Mouse (Mus musculus) midbrain, embryonic 14.5 days (tissue): Measurements from ENCODE around the gene Zkscan7. TPM values are rescaled to one million over a fixed set of nuclear protein-coding genes. Genes with fewer than 3 reads are reported as not detected.
A peak's percentile ranks its signal among the peaks of the same experiment; 100 is the strongest.
"Not testable (repeated sequence)": the region's sequence is repeated elsewhere in the genome, so short reads cannot be mapped to it uniquely, and the experiment has no call there.

Source experiments
- ATAC-seq: fragments of 200-750 bp; cut with Nextera tagmentation; 2 replicates; pipeline ENCODE4 v1.8.0; 2017; ENCODE audit warnings: moderate number of reproducible peaks, moderate library complexity; ENCODE audit not compliant: low FRiP score, low TSS enrichment
- DNase-seq: peaks from one replicate; pipeline ENCODE4 v3.0.0-alpha.2; 2015
- H3K27ac ChIP-seq: fragments of 300-500 bp; sonication (generic); replicated peaks from 2 replicates; pipeline ENCODE4 v1.5.1; 2014; ENCODE audit warnings: mild to moderate bottlenecking, low read depth, low read length, moderate library complexity
- H3K27me3 ChIP-seq: fragments of 300-500 bp; sonication (generic); 2 replicates; pipeline ENCODE4 v1.6.1; 2014; ENCODE audit warnings: low read length, control low read depth, mixed read lengths; ENCODE audit not compliant: control insufficient read depth, insufficient read depth
- H3K36me3 ChIP-seq: fragments of 300-500 bp; sonication (generic); 2 replicates; pipeline ENCODE4 v1.6.1; 2014; ENCODE audit warnings: low read length, control low read depth; ENCODE audit not compliant: control insufficient read depth, insufficient read depth
- H3K4me1 ChIP-seq: fragments of 300-500 bp; sonication (generic); 2 replicates; pipeline ENCODE4 v1.6.1; 2014; ENCODE audit warnings: mild to moderate bottlenecking, antibody characterized with exemption, low read length, control low read depth; ENCODE audit not compliant: control insufficient read depth, insufficient read depth
- H3K4me2 ChIP-seq: fragments of 300-500 bp; sonication (generic); 2 replicates; pipeline ENCODE4 v1.6.1; 2014; ENCODE audit warnings: mild to moderate bottlenecking, low read length, moderate library complexity
- H3K4me3 ChIP-seq: fragments of 300-500 bp; sonication (generic); replicated peaks from 2 replicates; pipeline ENCODE4 v1.5.1; 2014; ENCODE audit warnings: low read depth, low read length
- H3K9ac ChIP-seq: fragments of 300-500 bp; sonication (generic); replicated peaks from 2 replicates; pipeline ENCODE4 v1.6.1; 2014; ENCODE audit warnings: mild to moderate bottlenecking, low read length, moderate library complexity
- H3K9me3 ChIP-seq: fragments of 300-500 bp; sonication (generic); 2 replicates; pipeline ENCODE4 v1.6.1; 2016; ENCODE audit warnings: low read length, control low read depth, mixed read lengths; ENCODE audit not compliant: control insufficient read depth
- WGBS: fragments of 180-500 bp; shearing (Covaris S2); extraction: QIAGEN DNeasy Blood & Tissue Kit; methylation state at CpG from one replicate; pipeline ENCODE4 v1.1.7; 2014; 5-methylcytosine and 5-hydroxymethylcytosine counted together
- polyA plus RNA-seq: library from polyadenylated mRNA; unstranded; fragments of >200 nt; fragmentation: Nextera tagmentation; extraction: Ambion mirVana; gene quantifications from 2 replicates; pipeline ENCODE4 v1.2.1, GENCODE M21; 2014

Gene Zkscan7
- 2.1 and 2.7 TPM in 2 replicates for polyA plus RNA-seq

- 89% methylated on average over 3 of the region's 3 CpGs for WGBS
Observed at GRCm38 (mm10) chr9:122885385-122885784, at the start of gene Zkscan7. Gene Zkscan7, plus strand, starts transcription at chr9:122885685.

GRCm38 (mm10) chr9:122836126-122836525 is 49.4 kb upstream of the Zkscan7 start:
- 77% methylated on average over 9 of the region's 9 CpGs for WGBS
- ATAC-seq: no peak
- H3K27ac ChIP-seq: peak overlapping the region; percentile 56; the same call in 1 of the 2 replicates

More at GRCm38 (mm10) chr9:122885385-122885784, at the start of gene Zkscan7:
- peak within 1 kb of the TSS; percentile 88 for H3K4me2 ChIP-seq
- no peaks in the 10 kb centered on the region for H3K27me3 ChIP-seq
- no peak for DNase-seq
- H3K4me1 ChIP-seq: peaks cover 6% of the 10 kb centered on the region; the same call in 1 of the 2 replicates
- H3K4me3 ChIP-seq: peak within 1 kb of the TSS; percentile 74
- peak within 1 kb of the TSS; percentile 71; the same call in 1 of the 2 replicates for H3K9ac ChIP-seq
- 0 out of 2 replicates have a peak, but pooled peaks cover 3% of the 10 kb centered on the region for H3K9me3 ChIP-seq
- H3K36me3 ChIP-seq: no peaks in the 10 kb centered on the region
- ATAC-seq: no peak
- H3K27ac ChIP-seq: 0 out of 2 replicates have a peak within 1 kb of the TSS, but pooled peaks have one; percentile 33

DNA sequence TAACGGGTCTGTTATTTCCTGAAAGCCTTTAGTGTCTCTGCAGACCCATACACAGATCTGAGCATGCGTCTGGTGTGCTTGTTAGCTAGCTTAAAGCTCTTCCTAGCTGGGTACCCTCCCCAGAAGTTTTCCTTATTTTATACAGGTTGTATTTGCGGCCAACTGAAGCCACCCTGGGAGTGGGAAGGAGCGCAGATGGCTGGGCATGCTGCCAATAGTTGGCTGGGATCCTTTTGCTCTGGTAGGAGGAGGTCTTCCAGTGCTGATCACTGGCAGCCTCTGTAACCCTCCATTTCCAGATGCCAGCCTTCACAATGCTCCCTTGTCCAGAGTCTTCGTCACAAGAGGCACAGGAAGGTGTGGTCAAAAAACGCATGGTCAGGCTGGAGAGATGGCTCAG is 48.7 kb upstream of the Zkscan7 start:
- DNase-seq (peak; percentile 83), ATAC-seq (peak; percentile 80)
- H3K27ac ChIP-seq: peak overlapping the region; percentile 56; the same call in 1 of the 2 replicates
- no peaks in the 10 kb centered on the region for H3K9me3 ChIP-seq
- no peak overlapping the region for H3K9ac ChIP-seq
- H3K4me3 ChIP-seq: no peak overlapping the region
- no peaks in the 10 kb centered on the region for H3K27me3 ChIP-seq
- no peaks in the 10 kb centered on the region for H3K4me1 ChIP-seq
- H3K4me2 ChIP-seq: no peak overlapping the region
- H3K36me3 ChIP-seq: peaks cover 27% of the 10 kb centered on the region
- 65% methylated on average over 6 of the region's 6 CpGs for WGBS

More at GRCm38 (mm10) chr9:122836126-122836525, 49.4 kb upstream of the Zkscan7 start:
- Histone ChIP-seq H3K9me3 (no peaks in the 10 kb centered on the region), H3K4me1 (no peaks in the 10 kb centered on the region), H3K4me3 (no peak overlapping the region), H3K4me2 (no peak overlapping the region), H3K36me3 (peaks cover 27% of the 10 kb centered on the region), H3K27me3 (no peaks in the 10 kb centered on the region), H3K9ac (no peak overlapping the region)
- DNase-seq: no peak

DNA sequence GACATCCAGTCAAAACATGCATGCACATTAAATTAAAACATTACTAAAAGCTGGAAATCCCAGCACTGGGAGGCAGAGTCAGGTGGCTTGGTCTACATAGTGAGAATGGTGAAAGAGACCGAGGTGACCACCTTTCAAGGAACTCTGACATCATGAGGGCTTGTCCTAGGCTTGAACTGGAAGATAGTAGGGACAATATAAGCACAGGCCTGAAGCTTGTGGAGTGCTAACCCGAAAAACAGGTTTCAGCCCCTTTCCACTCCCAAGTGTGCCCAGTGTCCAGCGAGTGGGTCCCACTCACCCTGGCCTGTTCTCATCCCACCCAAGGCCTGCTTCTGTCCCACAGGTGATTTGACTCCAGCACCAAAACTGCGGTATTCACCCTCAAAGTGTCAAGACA is 48.3 kb upstream of the Zkscan7 start:
- Histone ChIP-seq H3K9me3 (no peaks in the 10 kb centered on the region), H3K4me3 (no peak overlapping the region), H3K9ac (no peak overlapping the region), H3K4me2 (no peak overlapping the region), H3K36me3 (peaks cover 27% of the 10 kb centered on the region), H3K27me3 (no peaks in the 10 kb centered on the region), H3K27ac (no peak overlapping the region), H3K4me1 (no peaks in the 10 kb centered on the region)
- ATAC-seq (no peak), DNase-seq (no peak)
- 84% methylated on average over 4 of the region's 4 CpGs for WGBS

DNA sequence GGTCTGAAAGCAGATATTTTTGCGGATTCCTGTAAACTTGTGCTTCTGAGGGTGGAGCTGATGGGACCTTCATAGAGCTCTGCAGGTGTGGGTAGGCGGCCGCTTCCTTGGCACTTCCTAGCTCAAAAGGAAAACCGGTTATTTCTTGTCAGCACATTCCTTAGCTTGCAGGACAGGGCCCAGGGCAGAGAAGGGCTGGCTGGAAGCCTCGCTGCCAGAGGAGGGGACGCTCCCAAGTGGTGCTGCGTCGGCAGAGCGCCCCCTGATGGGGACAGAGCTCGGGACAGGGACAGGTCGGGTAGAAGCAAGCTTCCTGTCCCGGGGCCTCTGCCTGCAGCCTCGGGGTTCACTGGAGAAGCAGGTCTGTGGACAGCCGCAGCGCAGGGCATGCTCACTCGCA is 47.8 kb upstream of the Zkscan7 start:
- ATAC-seq: no peak
- 20% methylated on average over 16 of the region's 16 CpGs for WGBS
- Histone ChIP-seq H3K27me3 (no peaks in the 10 kb centered on the region), H3K4me1 (no peaks in the 10 kb centered on the region), H3K9ac (no peak overlapping the region), H3K36me3 (peaks cover 24% of the 10 kb centered on the region), H3K9me3 (no peaks in the 10 kb centered on the region), H3K4me3 (no peak overlapping the region), H3K4me2 (no peak overlapping the region), H3K27ac (no peak overlapping the region)
- peak; percentile 39 for DNase-seq

GRCm38 (mm10) chr9:122843760-122844159 is 41.7 kb upstream of the Zkscan7 start, which contains the start of gene Gm35549:
Gene Gm35549, minus strand, starts transcription at chr9:122844035.
- DNase-seq: no peak
- Histone ChIP-seq H3K9ac (no peak within 1 kb of the TSS), H3K36me3 (peaks cover 6% of the 10 kb centered on the region; the same call in 1 of the 2 replicates), H3K27me3 (no peaks in the 10 kb centered on the region), H3K4me1 (no peaks in the 10 kb centered on the region), H3K27ac (no peak within 1 kb of the TSS), H3K4me3 (no peak within 1 kb of the TSS), H3K9me3 (no peaks in the 10 kb centered on the region), H3K4me2 (no peak within 1 kb of the TSS)
- ATAC-seq: no peak
- WGBS: 89% methylated on average over 3 of the region's 3 CpGs

GRCm38 (mm10) chr9:122845621-122846020 is 39.9 kb upstream of the Zkscan7 start:
- Histone ChIP-seq H3K36me3 (peaks cover 23% of the 10 kb centered on the region), H3K9ac (no peak overlapping the region), H3K4me3 (no peak overlapping the region), H3K4me1 (no peaks in the 10 kb centered on the region), H3K27ac (no peak overlapping the region), H3K27me3 (no peaks in the 10 kb centered on the region), H3K4me2 (no peak overlapping the region), H3K9me3 (no peaks in the 10 kb centered on the region)
- DNase-seq: no peak
- ATAC-seq: no peak
- WGBS: 95% methylated on average over 3 of the region's 3 CpGs

- ATAC-seq: no peak
- no peaks in the 10 kb centered on the region for H3K27me3 ChIP-seq
- peaks cover 28% of the 10 kb centered on the region for H3K36me3 ChIP-seq
- no peaks in the 10 kb centered on the region for H3K9me3 ChIP-seq
- no peak overlapping the region for H3K27ac ChIP-seq
- no peak overlapping the region for H3K4me2 ChIP-seq
- H3K4me3 ChIP-seq: no peak overlapping the region
- no peak overlapping the region for H3K9ac ChIP-seq
- H3K4me1 ChIP-seq: no peaks in the 10 kb centered on the region
- DNase-seq: peak; percentile 10
Observed at GRCm38 (mm10) chr9:122846156-122846555, 39.3 kb upstream of the Zkscan7 start.

DNA sequence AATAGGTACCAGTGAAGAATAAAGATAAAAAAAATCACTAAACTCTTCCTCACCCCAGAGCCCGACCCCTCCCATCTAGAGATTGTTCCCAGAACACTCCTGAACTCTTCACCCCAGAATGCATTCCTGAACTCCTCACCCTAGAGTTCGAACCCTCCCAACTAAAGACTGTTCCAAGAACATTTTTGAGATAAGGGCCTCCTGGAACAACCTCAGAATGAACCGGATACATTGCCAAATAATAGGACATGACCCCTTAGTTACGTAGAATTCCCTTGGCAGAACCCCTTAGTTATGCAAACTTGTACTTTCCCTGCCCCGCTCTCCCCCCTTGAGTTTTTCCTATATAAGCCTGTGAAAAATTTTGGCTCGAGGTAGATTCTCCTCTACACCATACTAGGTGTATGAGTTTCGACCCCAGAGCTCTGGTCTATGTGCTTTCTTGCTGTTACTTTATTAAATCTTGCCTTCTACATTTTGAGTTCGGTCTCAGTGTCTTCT is 37.6 kb upstream of the Zkscan7 start:
- not testable (repeated sequence) for H3K4me3 ChIP-seq, H3K27ac ChIP-seq, H3K4me2 ChIP-seq, DNase-seq, H3K9ac ChIP-seq, H3K27me3 ChIP-seq, H3K9me3 ChIP-seq, ATAC-seq, H3K4me1 ChIP-seq
- 90% methylated on average over 7 of the region's 8 CpGs for WGBS
- H3K36me3 ChIP-seq: peaks cover 45% of the 10 kb centered on the region
